Mouse (Mus musculus) spleen, adult 2 months (tissue): Measurements from ENCODE around the gene Cib4.

Experiments used
- CTCF ChIP-seq: fragments of 200-500 bp; IDR thresholded peaks from 2 replicates; pipeline ENCODE4 v1.5.1; 2011; ENCODE audit warnings: mild to moderate bottlenecking, inconsistent platforms; ENCODE audit not compliant: insufficient read depth, insufficient read length, insufficient replicate concordance; ENCODE audit errors: extremely low read depth
- POLR2A ChIP-seq: fragments of 200-500 bp; IDR thresholded peaks from 2 replicates; pipeline ENCODE4 v1.6.1; 2011; ENCODE audit warnings: low read depth, low read length, inconsistent platforms

- TF ChIP-seq POLR2A (no peak), CTCF (no peak)
These were observed 10.6 kb upstream of the Cib4 start for GRCm38 (mm10) chr5:30556284-30556683.
